Mouse (Mus musculus): Measurements from ENCODE around the gene Pde8a. TPM values are rescaled to one million over a fixed set of nuclear protein-coding genes. Genes with fewer than 3 reads are reported as not detected.

Pde8a gene
- total RNA-seq, 4 experiments from 2014 or later = 9.0 to 12.5 (median 9.9) TPM

DNA sequence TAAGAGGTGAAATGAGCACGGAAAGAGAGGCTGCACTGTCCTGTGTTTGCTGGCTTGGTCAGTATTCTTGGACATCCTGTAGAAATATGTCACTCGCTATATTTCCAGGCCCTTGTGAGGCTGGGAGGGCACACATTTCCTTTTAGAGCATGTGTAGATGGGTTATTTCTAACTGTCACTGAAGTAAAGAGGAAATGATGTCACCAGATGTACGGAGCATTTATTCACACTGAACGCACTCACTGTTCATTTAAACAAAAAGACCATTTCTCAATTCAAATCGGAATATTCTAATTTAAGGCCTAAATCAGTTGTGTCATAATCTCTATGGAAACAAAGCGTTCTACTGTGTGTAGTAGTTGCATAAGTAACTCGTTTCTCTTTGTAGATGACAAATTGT is 48.2 kb downstream of the Pde8a start:
- DNase-seq (ENCODE audit: low spot score in 2 of 2) = no peak

DNA sequence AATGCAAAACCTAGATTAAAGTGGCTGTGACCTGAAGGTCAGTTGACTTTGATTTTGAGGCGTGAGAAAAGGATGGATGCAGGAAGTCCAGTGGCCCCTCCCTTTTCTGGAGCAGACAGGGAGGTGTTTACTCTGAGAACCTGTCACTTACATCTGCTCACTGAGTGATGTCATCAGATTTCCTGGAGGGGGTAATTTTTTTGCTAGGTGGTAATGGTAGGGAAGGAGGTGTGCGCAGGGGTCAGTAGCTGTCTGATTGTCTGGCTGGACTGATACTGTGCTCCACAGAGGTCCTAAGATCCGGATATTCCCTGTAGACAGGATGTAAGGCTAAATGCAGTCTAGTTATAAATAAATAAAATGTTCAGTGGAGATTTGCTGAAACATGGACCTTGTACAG is 59.5 kb downstream of the Pde8a start:
- no peak for DNase-seq (ENCODE audit: low spot score in 2 of 2)

DNA sequence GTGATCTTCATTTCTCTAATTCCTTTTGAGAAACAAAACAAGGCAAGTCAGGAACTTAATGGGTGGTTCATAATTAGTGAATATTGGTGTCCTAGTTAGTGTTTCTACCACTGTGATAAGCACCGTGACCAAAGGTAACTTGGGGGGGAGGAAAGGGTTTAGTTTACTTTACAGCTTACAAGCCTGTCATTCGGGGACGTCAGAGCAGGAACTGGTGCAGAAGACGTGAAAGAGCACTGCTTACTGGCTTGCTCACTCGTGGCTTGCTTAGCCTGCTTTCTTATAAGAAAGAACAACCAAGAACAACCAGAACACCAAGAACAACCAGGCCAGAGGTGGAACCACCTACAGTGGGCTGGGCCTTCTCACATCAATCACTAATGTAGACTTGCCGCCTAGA is 65.6 kb downstream of the Pde8a start:
- DNase-seq (ENCODE audit: low spot score in 2 of 2) = no peak

DNA sequence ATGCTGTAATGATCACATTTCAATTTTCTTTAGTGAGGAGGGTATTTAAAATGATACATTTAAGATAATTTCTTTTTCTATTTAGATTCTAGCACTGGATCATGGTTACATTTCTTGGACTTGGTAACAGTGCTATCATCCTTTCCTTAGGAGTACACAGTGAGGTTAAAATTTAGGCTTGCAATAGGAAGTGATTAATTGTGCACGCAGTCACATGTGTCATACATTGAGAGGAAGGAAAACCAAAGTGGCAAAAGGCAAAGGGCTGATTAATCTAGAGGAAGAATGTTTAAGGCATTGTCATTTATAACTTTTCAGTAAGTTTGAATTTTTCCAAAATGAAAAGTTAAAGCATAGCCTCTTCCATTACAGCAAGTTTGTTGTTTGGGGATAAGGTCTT is 67.8 kb downstream of the Pde8a start:
- no peak for DNase-seq (ENCODE audit: low spot score in 2 of 2)

DNA sequence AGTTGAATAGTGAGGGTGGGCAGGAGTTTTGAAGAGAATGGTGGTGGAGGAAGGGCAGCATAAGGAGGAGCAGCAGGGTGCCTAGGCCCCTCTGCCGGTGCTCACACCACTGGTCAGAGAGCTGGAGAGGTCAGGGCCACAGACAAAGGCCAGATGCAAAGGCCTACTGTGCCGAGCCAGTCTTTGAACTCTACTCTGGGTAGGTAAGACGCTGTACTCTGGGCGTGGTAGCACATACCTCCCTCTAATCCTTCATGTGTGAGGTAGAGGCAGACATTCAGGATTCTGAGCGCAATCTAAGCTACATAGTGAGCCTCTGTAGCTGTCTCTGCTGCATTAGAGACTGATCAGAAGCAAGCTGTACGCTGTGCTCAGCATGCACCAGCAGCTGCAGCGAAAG is 73.1 kb downstream of the Pde8a start:
- no peak for DNase-seq (ENCODE audit: low spot score in 2 of 2)

- no peak for DNase-seq (ENCODE audit: low spot score in 2 of 2)
Measured at GRCm38 (mm10) chr7:81286946-81287345, 73.5 kb downstream of the Pde8a start.

DNA sequence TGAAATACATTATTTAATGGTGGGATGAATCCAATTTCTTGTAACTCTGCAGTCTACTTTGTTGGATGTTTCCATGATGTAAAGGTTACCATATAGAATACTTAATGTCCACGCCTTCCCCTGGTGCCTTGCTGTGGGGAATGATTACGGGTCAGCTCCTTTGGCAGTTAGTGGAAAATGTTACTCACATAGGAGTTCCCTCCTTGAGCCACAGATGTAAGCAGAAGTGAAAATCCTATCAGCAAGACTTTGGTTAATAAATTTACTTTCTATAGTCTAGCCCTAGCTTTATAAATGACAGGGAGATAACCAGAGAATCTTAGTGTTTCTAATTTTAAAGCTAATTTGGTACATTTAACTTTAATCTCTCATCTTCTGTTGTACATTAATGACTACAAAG is 81.8 kb downstream of the Pde8a start:
- DNase-seq (ENCODE audit: low spot score in 2 of 2) = no peak

- no peak for DNase-seq (ENCODE audit: low spot score in 2 of 2)
Measured at GRCm38 (mm10) chr7:81298206-81298605, 84.8 kb downstream of the Pde8a start.

DNA sequence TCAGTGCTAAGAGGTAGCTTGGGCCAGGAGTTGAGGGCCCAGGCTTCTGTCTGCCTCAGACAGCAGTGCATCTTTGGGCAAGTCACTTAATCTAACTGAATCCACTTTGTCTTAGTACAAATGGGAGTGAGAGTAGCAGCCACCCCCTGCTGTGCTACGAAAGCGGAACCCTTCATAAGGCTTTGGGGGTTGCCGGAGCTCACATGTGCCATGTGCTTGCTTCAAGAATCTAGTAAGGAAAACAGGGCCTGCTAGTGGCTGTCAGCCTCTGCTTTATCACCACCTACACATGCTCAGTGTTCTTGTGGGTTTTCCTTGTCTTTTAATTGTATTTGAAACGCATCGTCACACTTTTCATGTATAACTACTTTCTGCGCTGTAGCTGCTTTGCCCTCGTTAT is 87.9 kb downstream of the Pde8a start:
- no peak for DNase-seq (ENCODE audit: low spot score in 2 of 2)

DNA sequence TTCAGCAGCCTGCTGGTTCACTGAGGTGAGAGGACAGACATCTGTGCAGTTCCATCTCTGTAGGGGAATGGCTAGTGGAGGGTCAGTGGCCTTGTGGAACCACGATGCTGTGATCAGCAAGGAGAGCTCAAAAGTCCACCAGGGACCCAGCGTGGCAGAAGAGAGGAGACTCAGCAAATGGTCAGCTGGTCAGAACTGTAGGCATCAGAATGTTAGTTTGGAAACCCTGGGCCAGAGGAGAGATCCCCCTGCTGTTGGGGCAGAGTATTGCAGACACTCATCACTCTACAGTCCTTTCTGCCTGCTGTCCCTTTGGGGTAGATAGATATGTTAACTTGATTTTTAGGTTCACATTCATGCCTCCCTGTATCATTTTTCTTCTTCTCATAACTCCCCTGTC is 90.3 kb downstream of the Pde8a start:
- peak; percentile 28 to 36 for DNase-seq (ENCODE audit: low spot score in 2 of 2)

GRCm38 (mm10) chr7:81304100-81304499 is 90.7 kb downstream of the Pde8a start:
- DNase-seq (ENCODE audit: low spot score in 2 of 2) = no peak

DNA sequence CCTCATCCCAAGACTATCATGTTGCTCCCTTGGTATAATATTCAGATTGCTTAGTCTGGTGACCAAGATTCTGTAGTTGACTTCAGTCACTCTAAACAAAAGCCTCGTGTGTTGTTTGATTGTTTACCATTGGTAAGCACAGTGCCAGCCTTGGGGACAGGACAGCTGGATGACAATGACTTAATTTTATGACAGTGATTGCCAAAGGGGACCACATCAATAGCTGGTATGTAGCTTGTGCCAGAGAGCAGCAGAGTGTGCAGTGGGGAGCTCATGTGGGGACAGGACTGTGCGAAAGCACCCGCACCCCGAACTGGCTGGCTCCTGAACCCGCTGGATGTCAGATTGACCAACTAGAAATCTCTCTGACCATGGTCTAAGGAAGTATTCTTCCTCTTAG is 91.3 kb downstream of the Pde8a start:
- no peak for DNase-seq (ENCODE audit: low spot score in 2 of 2)

GRCm38 (mm10) chr7:81307735-81308134 is 94.3 kb downstream of the Pde8a start:
- no peak for DNase-seq (ENCODE audit: low spot score in 2 of 2)

DNA sequence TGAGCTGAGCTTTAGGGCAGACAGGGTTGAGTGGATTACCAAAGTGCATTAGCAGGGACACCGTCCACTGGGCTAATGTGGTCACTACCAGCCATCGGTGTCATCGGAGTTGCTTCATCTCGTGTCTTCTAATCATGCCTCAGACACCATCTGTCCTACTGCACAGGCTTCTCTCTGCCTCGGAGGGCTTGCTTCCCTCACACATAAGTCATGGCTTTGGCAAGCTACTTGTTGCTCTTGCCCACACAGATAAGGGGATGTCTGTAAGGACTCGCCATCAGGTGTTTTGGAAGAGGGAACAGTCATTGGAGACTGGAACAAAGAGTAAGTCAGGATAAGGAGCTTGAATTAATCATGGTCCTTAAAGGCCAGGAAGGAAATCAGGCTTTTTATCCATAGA is 95.9 kb downstream of the Pde8a start:
- no peak for DNase-seq (ENCODE audit: low spot score in 2 of 2)

- DNase-seq (ENCODE audit: low spot score in 2 of 2) = no peak
Measured at GRCm38 (mm10) chr7:81311130-81311529, 97.7 kb downstream of the Pde8a start.

GRCm38 (mm10) chr7:81311581-81311980 is 98.2 kb downstream of the Pde8a start:
- no peak for DNase-seq (ENCODE audit: low spot score in 2 of 2)

GRCm38 (mm10) chr7:81315583-81315982 is 102.2 kb downstream of the Pde8a start:
- DNase-seq (ENCODE audit: low spot score in 2 of 2) = no peak

DNA sequence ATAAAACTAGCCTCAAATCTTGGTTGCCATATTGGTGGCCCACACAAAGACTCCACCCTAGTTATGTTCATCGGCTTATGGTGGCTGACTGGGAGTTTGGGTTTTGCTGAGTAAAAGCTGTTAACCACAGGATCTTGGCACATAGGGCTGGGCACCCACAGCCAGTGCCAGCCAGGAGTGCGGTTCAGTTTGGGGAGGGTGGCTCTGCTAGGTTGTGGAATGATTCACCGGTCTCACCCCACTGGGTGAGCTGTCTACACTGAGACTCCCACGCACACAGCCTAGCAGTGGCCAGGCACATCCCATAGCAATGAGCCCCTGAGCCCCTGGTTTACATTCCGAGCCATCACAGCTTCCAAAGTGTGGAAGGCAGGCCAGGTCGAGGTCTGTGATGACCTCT is 106.4 kb downstream of the Pde8a start:
- DNase-seq (ENCODE audit: low spot score in 2 of 2) = no peak

- DNase-seq (ENCODE audit: low spot score in 2 of 2) = no peak
Measured at GRCm38 (mm10) chr7:81321776-81322175, 108.4 kb downstream of the Pde8a start.

DNA sequence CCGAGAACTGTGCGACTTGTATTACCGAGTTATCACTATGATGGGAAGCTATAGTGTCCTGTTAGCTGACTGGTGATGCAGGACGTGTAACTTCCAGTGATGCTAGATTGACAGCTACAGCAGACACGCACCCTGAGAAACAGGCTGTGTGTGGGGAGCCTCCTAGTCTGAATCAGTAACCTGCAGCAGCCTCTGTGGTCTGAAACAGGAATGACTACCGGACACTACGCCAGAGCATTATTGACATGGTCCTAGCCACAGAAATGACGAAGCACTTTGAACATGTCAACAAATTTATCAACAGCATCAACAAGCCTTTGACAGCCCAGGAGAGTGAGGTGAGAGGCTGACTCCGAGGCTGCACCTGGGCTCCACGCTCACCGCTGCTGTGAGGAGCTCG is 112.6 kb downstream of the Pde8a start:
- no peak for DNase-seq (ENCODE audit: low spot score in 2 of 2)

DNA sequence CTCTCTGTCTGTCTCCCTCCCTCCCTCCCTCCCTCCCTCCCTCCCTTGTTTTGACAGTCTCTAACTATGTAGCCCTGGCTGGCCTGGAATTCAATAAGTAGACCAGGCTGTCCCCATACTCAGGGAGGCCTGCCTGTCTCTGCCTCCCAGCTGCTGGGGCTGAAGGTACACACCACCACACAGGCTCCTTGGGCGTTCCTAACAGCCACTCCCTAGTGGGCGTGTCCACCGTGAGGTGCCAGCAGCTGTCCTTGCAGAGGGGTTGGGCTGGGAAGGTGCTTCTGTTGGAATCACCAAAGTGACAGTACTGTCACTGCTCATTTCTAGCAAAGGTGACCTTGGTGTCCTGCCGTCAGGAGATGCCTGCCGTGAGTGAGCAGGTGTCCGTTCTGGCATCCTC is 113.5 kb downstream of the Pde8a start:
- no peak for DNase-seq (ENCODE audit: low spot score in 2 of 2)

- no peak for DNase-seq (ENCODE audit: low spot score in 2 of 2)
Measured at GRCm38 (mm10) chr7:81327661-81328060, 114.3 kb downstream of the Pde8a start.

DNA sequence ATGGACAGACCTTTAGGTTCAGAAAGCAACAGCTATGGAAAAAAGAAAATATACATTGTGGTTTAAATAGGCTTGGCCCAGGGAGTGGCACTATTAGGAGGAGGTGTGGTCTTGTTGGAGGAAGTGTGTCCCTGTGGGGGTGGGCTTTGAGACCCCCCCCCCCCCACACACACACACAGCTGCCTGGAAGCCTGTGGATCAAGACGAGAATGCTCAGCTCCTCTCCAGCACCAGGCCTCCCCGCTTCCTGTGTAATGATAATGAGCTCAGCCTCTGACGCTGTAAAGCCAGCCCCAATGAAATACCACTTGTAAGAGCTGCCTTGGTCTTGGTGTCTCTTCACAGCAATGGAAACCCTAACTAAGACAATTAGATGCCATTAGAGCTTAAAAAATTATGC is 117.4 kb downstream of the Pde8a start:
- DNase-seq (ENCODE audit: low spot score in 2 of 2) = no peak

DNA sequence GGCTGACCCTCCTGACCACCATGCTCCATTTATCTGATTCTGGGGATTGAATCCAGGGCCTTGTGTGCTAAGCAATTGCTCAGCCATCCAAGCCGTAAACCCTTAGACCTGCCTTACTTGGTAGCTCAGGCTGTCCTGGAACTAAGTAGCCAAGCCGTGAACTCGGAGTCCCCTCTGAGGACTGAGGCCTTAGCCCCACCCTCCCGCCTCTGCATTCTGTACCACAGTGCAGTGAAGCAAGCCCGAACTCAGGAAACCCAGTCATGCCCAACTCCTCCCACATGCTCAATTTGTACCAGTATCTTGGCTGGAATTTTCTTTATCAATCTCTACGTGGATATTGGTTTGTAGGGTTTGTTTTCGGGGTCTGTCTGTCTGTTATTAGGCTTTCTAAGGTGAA is 118.5 kb downstream of the Pde8a start:
- DNase-seq (ENCODE audit: low spot score in 2 of 2) = no peak

Data from gastrocnemius, adult 8-10 months (tissue).